ENCODE assay signal across 2 mouse cellular contexts in genomic region chr6:92089141-92089540, GRCm38 (mm10). TPM values are rescaled to one million over a fixed set of nuclear protein-coding genes. Genes with fewer than 3 reads are reported as not detected.
DNase-seq lines count a peak whose midpoint lies in the region.
"Not testable (repeated sequence)": the region's sequence is repeated elsewhere in the genome, so short reads cannot be mapped to it uniquely, and the experiment has no call there.

No protein-coding gene starts in this region.

- not testable (repeated sequence) for H3K27ac ChIP-seq in heart, embryonic 10.5 days

- H3K4me1 ChIP-seq in heart, embryonic 10.5 days: peaks cover 17% of the 10 kb centered on the region

- not testable (repeated sequence) for H3K27me3 ChIP-seq in heart, embryonic 10.5 days (ENCODE audit: insufficient read depth, poor library complexity, severe bottlenecking)

- peak; percentile 55 for DNase-seq in heart, adult 11 months
- peak; percentile 53 for DNase-seq in heart, embryonic 10.5 days (ENCODE audit: low spot score)

- not testable (repeated sequence) for H3K9me3 ChIP-seq in heart, embryonic 10.5 days

- not testable (repeated sequence) for H3K4me3 ChIP-seq in heart, embryonic 10.5 days

- 82% methylated on average over 7 of the region's 7 CpGs for WGBS in heart, embryonic 10.5 days

- H3K36me3 ChIP-seq in heart, embryonic 10.5 days: not testable (repeated sequence)

RNA-seq across cellular contexts. Expression of gene Nr2c2, which starts 2.0 kb away (rescaled TPM):
- 15.0 and 15.6 TPM in 2 replicates for polyA plus RNA-seq in heart, embryonic 10.5 days (2016; fragmentation: Nextera tagmentation; extraction: Ambion mirVana)
